Mouse (Mus musculus) heart, adult 2 months (tissue): ENCODE results near the gene Mef2d.

Experiments used
- CTCF ChIP-seq: fragments of 200-600 bp; IDR thresholded peaks from 2 replicates; pipeline ENCODE4 v1.8.1; 2022; ENCODE audit warnings: antibody characterized with exemption, mild to moderate bottlenecking, moderate library complexity
- POLR2A ChIP-seq: fragments of 200-500 bp; IDR thresholded peaks from 2 replicates; pipeline ENCODE4 v1.6.1; 2011; ENCODE audit warnings: mild to moderate bottlenecking, low read depth, low read length, control low read depth; ENCODE audit not compliant: insufficient read depth

GRCm38 (mm10) chr3:88137821-88138220 is 4.4 kb upstream of the Mef2d start:
- TF ChIP-seq POLR2A (no peak), CTCF (peak; percentile 50)
